Mouse (Mus musculus) CH12.LX (cell line): ENCODE measurements at regions not wholly inside any gene's neighbourhood (a gene's known extent, or its start where the extent isn't known, plus 50 kb on each side); places are given as distances from the start of the nearest gene placed in this dataset.

Source experiments
- DNase-seq: peaks from one replicate; pipeline ENCODE4 v3.0.0-alpha.2; 2013; ENCODE audit errors: extremely low read depth
- H3K27ac ChIP-seq: 2 replicates; pipeline ENCODE4 v1.5.1; 2012; ENCODE audit warnings: low read depth, mild to moderate bottlenecking, control low read depth, moderate library complexity; ENCODE audit not compliant: insufficient read depth
- H3K27me3 ChIP-seq: replicated peaks from 2 replicates; pipeline ENCODE3; 2012; ENCODE audit warnings: inconsistent platforms
- H3K36me3 ChIP-seq, 2 experiments: replicated peaks in 1 of 2; 2 replicates each; pipeline versions ENCODE3 to v1.6.1; 2012; ENCODE audit warnings: inconsistent platforms in 1 of 2, low read length in 1 of 2, mild to moderate bottlenecking in 1 of 2, mixed read lengths in 1 of 2, moderate library complexity in 1 of 2; ENCODE audit not compliant: control insufficient read depth in 1 of 2, insufficient read depth in 1 of 2
- H3K4me1 ChIP-seq, 2 experiments: 2 replicates each; pipeline ENCODE4 v1.6.1; 2012; ENCODE audit warnings: inconsistent platforms in 1 of 2, moderate library complexity in 1 of 2; ENCODE audit not compliant: insufficient read depth in 2 of 2, control insufficient read depth in 1 of 2
- H3K4me2 ChIP-seq: 2 replicates; pipeline ENCODE4 v1.6.1; 2012; ENCODE audit warnings: low read depth, mild to moderate bottlenecking, control low read depth; ENCODE audit not compliant: poor library complexity, insufficient read depth, severe bottlenecking
- H3K4me3 ChIP-seq, 3 experiments: fragments of 150-350 bp in 1 of 3; sonication (generic) in 1 of 3; replicated peaks in 1 of 3; 2 replicates each; pipeline versions ENCODE3 to v1.5.1; 2011 to 2012; ENCODE audit warnings: low read depth in 2 of 3, low read length in 2 of 3, mild to moderate bottlenecking in 2 of 3, moderate library complexity in 2 of 3, control low read depth in 1 of 3, improper control_type of control experiment in 1 of 3, inconsistent platforms in 1 of 3, mixed read lengths in 1 of 3; ENCODE audit not compliant: poor library complexity in 1 of 3
- H3K79me2 ChIP-seq: replicated peaks from 2 replicates; pipeline ENCODE4 v1.6.1; 2012; ENCODE audit warnings: mild to moderate bottlenecking, moderate library complexity; ENCODE audit not compliant: control insufficient read depth, poor library complexity, insufficient read depth, severe bottlenecking; ENCODE audit errors: extremely low read depth
- H3K9ac ChIP-seq: 2 replicates; pipeline ENCODE4 v1.6.1; 2012; ENCODE audit warnings: low read depth, mild to moderate bottlenecking, control low read depth, moderate library complexity; ENCODE audit not compliant: insufficient read depth
- H3K9me3 ChIP-seq: replicated peaks from 2 replicates; pipeline ENCODE3; 2012; ENCODE audit warnings: low read length, inconsistent platforms, mixed read lengths
- BHLHE40 ChIP-seq: IDR thresholded peaks from 2 replicates; pipeline ENCODE4 v1.6.1; 2011; ENCODE audit warnings: mild to moderate bottlenecking, low read depth, low read length, improper control_type of control experiment
- CHD1 ChIP-seq: IDR thresholded peaks from 2 replicates; pipeline ENCODE4 v1.6.1; 2012; ENCODE audit warnings: low read depth, low read length, improper control_type of control experiment, inconsistent platforms
- CTCF ChIP-seq, 2 experiments: IDR thresholded peaks in 1 of 2; conservative IDR thresholded peaks in 1 of 2; 2 replicates each; pipeline ENCODE4 v1.5.1; 2011 to 2012; ENCODE audit warnings: low read depth in 2 of 2, low read length in 2 of 2, improper control_type of control experiment in 1 of 2, inconsistent platforms in 1 of 2, mild to moderate bottlenecking in 1 of 2, moderate library complexity in 1 of 2
- E2F4 ChIP-seq: IDR thresholded peaks from 2 replicates; pipeline ENCODE4 v1.6.1; 2011; ENCODE audit warnings: low read depth, low read length, improper control_type of control experiment; ENCODE audit not compliant: insufficient replicate concordance
- ELF1 ChIP-seq: IDR thresholded peaks from 2 replicates; pipeline ENCODE4 v1.6.1; 2014; ENCODE audit warnings: low read depth, mild to moderate bottlenecking, inconsistent platforms, low read length, improper control_type of control experiment
- ETS1 ChIP-seq: conservative IDR thresholded peaks from 2 replicates; pipeline ENCODE4 v1.6.1; 2012; ENCODE audit warnings: low read depth, mild to moderate bottlenecking, inconsistent platforms, low read length, improper control_type of control experiment, moderate library complexity
- GABPA ChIP-seq: IDR thresholded peaks from 2 replicates; pipeline ENCODE4 v1.6.1; 2012; ENCODE audit warnings: low read depth, low read length, improper control_type of control experiment, inconsistent platforms; ENCODE audit not compliant: insufficient replicate concordance
- IRF4 ChIP-seq: IDR thresholded peaks from 2 replicates; pipeline ENCODE4 v1.6.1; 2014; ENCODE audit warnings: low read depth, mild to moderate bottlenecking, inconsistent platforms, low read length, improper control_type of control experiment
- KAT2A ChIP-seq: IDR thresholded peaks from 2 replicates; pipeline ENCODE4 v1.6.1; 2012; ENCODE audit warnings: low read length, improper control_type of control experiment, inconsistent platforms; ENCODE audit not compliant: insufficient replicate concordance
- MAX ChIP-seq: IDR thresholded peaks from 2 replicates; pipeline ENCODE4 v1.6.1; 2011; ENCODE audit warnings: low read length, improper control_type of control experiment
- MEF2A ChIP-seq: IDR thresholded peaks from 2 replicates; pipeline ENCODE4 v1.6.1; 2014; ENCODE audit warnings: low read depth, mild to moderate bottlenecking, inconsistent platforms, low read length, improper control_type of control experiment, borderline replicate concordance
- MXI1 ChIP-seq: IDR thresholded peaks from 2 replicates; pipeline ENCODE4 v1.6.1; 2011; ENCODE audit warnings: mild to moderate bottlenecking, low read depth, low read length, improper control_type of control experiment
- MYC ChIP-seq: IDR thresholded peaks from 2 replicates; pipeline ENCODE4 v1.6.1; 2011; ENCODE audit warnings: low read depth, mild to moderate bottlenecking, improper control_type of control experiment, low read length
- NELFE ChIP-seq: IDR thresholded peaks from 2 replicates; pipeline ENCODE4 v1.6.1; 2011; ENCODE audit warnings: low read depth, low read length, improper control_type of control experiment
- PAX5 ChIP-seq: IDR thresholded peaks from 2 replicates; pipeline ENCODE4 v1.6.1; 2012; ENCODE audit warnings: low read length, inconsistent platforms, mixed read lengths
- POLR2A ChIP-seq: IDR thresholded peaks from 2 replicates; pipeline ENCODE4 v1.6.1; 2011; ENCODE audit warnings: low read depth, mild to moderate bottlenecking, improper control_type of control experiment, low read length
- TBP ChIP-seq: conservative IDR thresholded peaks from 2 replicates; pipeline ENCODE4 v1.6.1; 2011; ENCODE audit warnings: low read depth, low read length, improper control_type of control experiment
- UBTF ChIP-seq: IDR thresholded peaks from 2 replicates; pipeline ENCODE4 v1.6.1; 2012; ENCODE audit warnings: low read depth, mild to moderate bottlenecking, inconsistent platforms, low read length, improper control_type of control experiment, moderate library complexity
- USF1 ChIP-seq: IDR thresholded peaks from 2 replicates; pipeline ENCODE4 v1.6.1; 2014; ENCODE audit warnings: low read depth, mild to moderate bottlenecking, inconsistent platforms, low read length, improper control_type of control experiment
- USF2 ChIP-seq: conservative IDR thresholded peaks from 2 replicates; pipeline ENCODE4 v1.6.1; 2011; ENCODE audit warnings: low read depth, low read length, improper control_type of control experiment
- ZC3H11A ChIP-seq: IDR thresholded peaks from 2 replicates; pipeline ENCODE4 v1.6.1; 2012; ENCODE audit warnings: low read depth, mild to moderate bottlenecking, inconsistent platforms, low read length, improper control_type of control experiment
- ZKSCAN1 ChIP-seq: IDR thresholded peaks from 2 replicates; pipeline ENCODE4 v1.6.1; 2012; ENCODE audit warnings: low read depth, inconsistent platforms, low read length, improper control_type of control experiment, borderline replicate concordance
- ZMIZ1 ChIP-seq: IDR thresholded peaks from 2 replicates; pipeline ENCODE4 v1.6.1; 2012; ENCODE audit warnings: low read depth, mild to moderate bottlenecking, inconsistent platforms, low read length, improper control_type of control experiment
- dilution Hi-C: fragments of 300-500 bp; cut with MboI; formaldehyde crosslinking; loops from 2 replicates; pipeline ENCODE4 v1.14.3; 2020; ENCODE audit warnings: low sequenced_read_pairs; ENCODE audit not compliant: extremely low pct_unique_long_range_greater_than_20kb, extremely low pct_ligation_motif_present
- in situ Hi-C: fragments of 300-500 bp; cut with MboI; formaldehyde crosslinking; loops from 3 replicates; pipeline ENCODE4 v1.14.3; 2019; ENCODE audit warnings: low sequenced_read_pairs, low pct_ligation_motif_present, low pct_unique_long_range_greater_than_20kb, mixed read lengths

DNA sequence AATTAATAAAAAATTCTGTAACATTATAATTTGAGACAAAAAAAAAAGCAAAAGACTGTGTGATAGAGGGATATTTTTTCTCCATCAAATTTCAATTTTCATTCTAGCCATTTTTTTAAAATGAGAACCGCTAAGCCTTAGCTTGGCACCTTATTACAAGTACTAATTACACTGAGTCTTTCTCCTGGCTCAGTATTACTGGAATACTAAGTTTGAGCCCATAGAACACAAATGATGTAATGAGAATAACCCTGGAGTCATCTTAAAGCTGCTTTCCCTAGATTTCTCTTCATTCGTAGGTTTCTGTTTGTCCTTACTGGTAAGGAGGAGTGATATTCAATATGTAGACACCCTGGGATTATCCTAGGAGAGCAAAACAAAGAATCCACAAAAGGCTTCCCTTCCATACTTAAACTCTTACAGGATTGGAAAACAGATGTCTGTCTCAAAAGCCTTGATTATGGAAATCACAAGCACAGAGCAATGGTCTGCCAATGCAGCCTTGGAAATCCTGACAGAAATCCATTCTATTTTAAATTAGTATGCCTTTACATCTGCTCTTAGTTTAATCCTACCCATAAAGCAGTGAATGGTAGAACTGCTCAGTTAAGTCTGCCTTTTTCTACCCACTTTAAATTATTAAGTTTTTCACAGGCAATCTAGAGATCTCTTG is 958.3 kb upstream of the Celf2 start:
- in situ Hi-C loops: no loop called here
- no peak overlapping the region for H3K4me2 ChIP-seq
- H3K27me3 ChIP-seq: no peaks in the 10 kb centered on the region
- dilution Hi-C loops: no loop called here
- no peaks in the 10 kb centered on the region for H3K79me2 ChIP-seq
- DNase-seq: no peak
- H3K4me3 ChIP-seq: no peak overlapping the region
- H3K36me3 ChIP-seq: no peaks in the 10 kb centered on the region
- TF ChIP-seq E2F4: no peak
- TF ChIP-seq ZMIZ1: no peak
- TF ChIP-seq POLR2A: no peak
- TF ChIP-seq BHLHE40: no peak
- TF ChIP-seq CTCF (conservative IDR thresholded peaks at IDR 0.05 in 1 of 2, IDR thresholded peaks at IDR 0.05 in 1 of 2; ENCODE audit: low read depth in 2 of 2, low read length in 2 of 2): no peak
- no peak for TF ChIP-seq USF1
- TF ChIP-seq MAX: no peak
- TF ChIP-seq ZKSCAN1: no peak
- TF ChIP-seq GABPA: no peak
- TF ChIP-seq MYC: no peak
- TF ChIP-seq PAX5: no peak
- no peak for TF ChIP-seq ZC3H11A
- no peak for TF ChIP-seq NELFE
- no peak for TF ChIP-seq USF2
- no peak for TF ChIP-seq IRF4
- TF ChIP-seq UBTF: no peak
- no peak for TF ChIP-seq TBP
- TF ChIP-seq ETS1: no peak
- no peaks in the 10 kb centered on the region for H3K9me3 ChIP-seq
- H3K9ac ChIP-seq: no peak overlapping the region
- no peak overlapping the region for H3K27ac ChIP-seq
- no peaks in the 10 kb centered on the region for H3K4me1 ChIP-seq

DNA sequence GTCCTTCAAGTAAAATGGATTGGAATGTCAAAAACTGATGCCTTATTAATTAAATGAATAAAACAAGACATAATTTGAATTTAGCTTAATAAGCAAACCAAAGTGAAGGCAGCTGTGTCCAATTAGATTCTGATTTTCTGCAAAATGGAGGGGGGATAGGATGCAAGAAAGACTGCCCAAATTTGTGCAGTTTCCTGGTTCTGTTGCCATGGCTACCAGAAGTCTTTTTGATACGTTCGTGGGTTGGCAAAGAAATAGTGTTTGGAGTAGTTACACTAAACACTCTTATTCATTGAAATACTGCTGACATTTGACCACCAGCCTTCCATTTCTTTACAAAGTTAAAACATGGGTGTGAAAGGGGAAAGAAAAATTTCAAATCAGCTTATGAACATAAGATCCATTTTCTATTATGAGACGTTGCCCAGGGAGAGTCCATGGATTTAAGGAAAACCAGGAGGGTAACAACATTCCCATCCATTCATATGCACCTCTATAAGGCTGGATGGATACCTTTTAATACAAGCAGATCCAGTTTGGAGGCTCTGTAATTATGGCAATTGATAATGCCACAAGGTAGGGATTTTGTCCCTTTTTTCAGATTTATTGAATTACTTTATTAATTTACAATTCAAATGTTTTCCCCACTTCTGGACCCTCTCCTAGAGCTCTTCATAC is 943.3 kb upstream of the Celf2 start:
- Histone ChIP-seq H3K9ac (no peak overlapping the region), H3K4me3 (no peak overlapping the region), H3K9me3 (no peaks in the 10 kb centered on the region), H3K79me2 (no peaks in the 10 kb centered on the region), H3K27me3 (no peaks in the 10 kb centered on the region), H3K36me3 (no peaks in the 10 kb centered on the region), H3K27ac (no peak overlapping the region), H3K4me1 (no peaks in the 10 kb centered on the region), H3K4me2 (no peak overlapping the region)
- in situ Hi-C loops (no loop called here), dilution Hi-C loops (no loop called here)
- DNase-seq: no peak
- no peak for TF ChIP-seq CHD1
- no peak for TF ChIP-seq KAT2A
- no peak for TF ChIP-seq ELF1
- TF ChIP-seq E2F4: no peak
- no peak for TF ChIP-seq MEF2A
- no peak for TF ChIP-seq MXI1
